Mouse (Mus musculus) cerebellum, adult 2 months (tissue): Measurements from ENCODE around the gene Wdr45. TPM values are rescaled to one million over a fixed set of nuclear protein-coding genes. Genes with fewer than 3 reads are reported as not detected.

Experiments
- DNase-seq, 2 experiments: peaks; one replicate each; pipeline ENCODE4 v3.0.0; 2021
- H3K27ac ChIP-seq: fragments of 200-500 bp; 2 replicates; pipeline ENCODE4 v1.5.1; 2012; ENCODE audit warnings: low read length, control low read depth, inconsistent platforms; ENCODE audit not compliant: insufficient read depth
- H3K27me3 ChIP-seq: fragments of 200-500 bp; 2 replicates; pipeline ENCODE4 v1.6.1; 2012; ENCODE audit warnings: inconsistent platforms, mild to moderate bottlenecking, low read length, moderate library complexity; ENCODE audit not compliant: control insufficient read depth, insufficient read depth
- H3K4me1 ChIP-seq: fragments of 200-500 bp; 2 replicates; pipeline ENCODE4 v1.6.1; 2011; ENCODE audit warnings: low read length; ENCODE audit not compliant: control insufficient read depth, insufficient read depth
- H3K4me3 ChIP-seq: fragments of 200-500 bp; replicated peaks from 2 replicates; pipeline ENCODE3; 2011; ENCODE audit warnings: mild to moderate bottlenecking, low read depth, low read length, control low read depth; ENCODE audit not compliant: insufficient read depth
- CTCF ChIP-seq: fragments of 200-500 bp; IDR thresholded peaks from 2 replicates; pipeline ENCODE4 v1.5.1; 2011; ENCODE audit warnings: low read depth, mild to moderate bottlenecking, control low read depth, low read length, moderate library complexity, borderline replicate concordance; ENCODE audit not compliant: insufficient read depth
- POLR2A ChIP-seq: fragments of 200-500 bp; IDR thresholded peaks from 2 replicates; pipeline ENCODE4 v1.6.1; 2011; ENCODE audit warnings: low read length, control low read depth, borderline replicate concordance; ENCODE audit not compliant: insufficient read depth
- WGBS: fragments of 180-500 bp; shearing (Covaris S2); methylation state at CpG from one replicate; pipeline ENCODE4 v1.1.7; 2018; 5-methylcytosine and 5-hydroxymethylcytosine counted together
- polyA plus RNA-seq: library from polyadenylated mRNA; depleted of rRNA; stranded (reverse); fragments of >200 nt; gene quantifications from 2 replicates; pipeline ENCODE4 v1.2.3, GENCODE M21; 2012

Wdr45 gene
- polyA plus RNA-seq, 1 experiment, result 81.8 TPM

GRCm38 (mm10) chrX:7762137-7762920 is 48.2 kb downstream of the Wdr45 start, which contains the start of gene Tfe3:
TSS of gene Tfe3 (plus strand) at chrX:7762560.
- no peak for TF ChIP-seq CTCF
- peak; percentile 61; the same call in 1 of the 2 replicates for TF ChIP-seq POLR2A
- Histone ChIP-seq H3K27ac (peak within 1 kb of the TSS; percentile 66), H3K27me3 (no peaks in the 10 kb centered on the region), H3K4me1 (peaks cover 5% of the 10 kb centered on the region; the same call in 1 of the 2 replicates), H3K4me3 (peak within 1 kb of the TSS; percentile 84)
- WGBS, result 8% methylated on average over 38 of the region's 38 CpGs
- DNase-seq, result peak; percentile 90 to 95

- WGBS, result 9% methylated on average over 21 of the region's 21 CpGs
- Histone ChIP-seq H3K4me1 (peaks cover 5% of the 10 kb centered on the region; the same call in 1 of the 2 replicates), H3K27ac (peak overlapping the region; percentile 66), H3K4me3 (peak overlapping the region; percentile 84), H3K27me3 (no peaks in the 10 kb centered on the region)
- no peak for DNase-seq
- TF ChIP-seq CTCF (no peak), POLR2A (no peak)
These were observed 48.7 kb downstream of the Wdr45 start for GRCm38 (mm10) chrX:7762921-7763197.

GRCm38 (mm10) chrX:7763631-7764393 is 49.7 kb downstream of the Wdr45 start:
- no peaks in the 10 kb centered on the region for H3K27me3 ChIP-seq
- H3K4me1 ChIP-seq, result peaks cover 5% of the 10 kb centered on the region; the same call in 1 of the 2 replicates
- TF ChIP-seq POLR2A, result no peak
- TF ChIP-seq CTCF, result no peak
- WGBS, result 5% methylated on average over 22 of the region's 22 CpGs
- no peak overlapping the region for H3K27ac ChIP-seq
- peak overlapping the region; percentile 84 for H3K4me3 ChIP-seq
- no peak for DNase-seq

- peaks cover 5% of the 10 kb centered on the region; the same call in 1 of the 2 replicates for H3K4me1 ChIP-seq
- no peaks in the 10 kb centered on the region for H3K27me3 ChIP-seq
- no peak for TF ChIP-seq CTCF
- no peak for TF ChIP-seq POLR2A
- DNase-seq, result no peak
- peak overlapping the region; percentile 84 for H3K4me3 ChIP-seq
- no peak overlapping the region for H3K27ac ChIP-seq
- whole genome bisulfite sequencing, result 15% methylated on average over 9 of the region's 9 CpGs
These were observed 50.6 kb downstream of the Wdr45 start for GRCm38 (mm10) chrX:7764657-7765280.

- no peak for DNase-seq
- WGBS, result 16% methylated on average over 13 of the region's 13 CpGs
- H3K4me3 ChIP-seq, result peak overlapping the region; percentile 32
- no peaks in the 10 kb centered on the region for H3K27me3 ChIP-seq
- TF ChIP-seq CTCF, result no peak
- TF ChIP-seq POLR2A, result no peak
- peaks cover 5% of the 10 kb centered on the region; the same call in 1 of the 2 replicates for H3K4me1 ChIP-seq
- H3K27ac ChIP-seq, result no peak overlapping the region
These were observed 51.1 kb downstream of the Wdr45 start for GRCm38 (mm10) chrX:7765281-7765670.

GRCm38 (mm10) chrX:7765764-7766163 is 51.6 kb downstream of the Wdr45 start:
- WGBS, result 12% methylated on average over 11 of the region's 11 CpGs
- H3K4me3 ChIP-seq, result peak overlapping the region; percentile 32
- H3K27ac ChIP-seq, result no peak overlapping the region
- H3K27me3 ChIP-seq, result no peaks in the 10 kb centered on the region
- H3K4me1 ChIP-seq, result peaks cover 5% of the 10 kb centered on the region; the same call in 1 of the 2 replicates
- no peak for DNase-seq
- no peak for TF ChIP-seq POLR2A
- no peak for TF ChIP-seq CTCF

GRCm38 (mm10) chrX:7769302-7770017 is 55.3 kb downstream of the Wdr45 start:
- WGBS, result 88% methylated on average over 7 of the region's 7 CpGs
- Histone ChIP-seq H3K27ac (no peak overlapping the region), H3K4me1 (peaks cover 5% of the 10 kb centered on the region; the same call in 1 of the 2 replicates), H3K27me3 (no peaks in the 10 kb centered on the region), H3K4me3 (no peak overlapping the region)
- DNase-seq, result no peak
- no peak for TF ChIP-seq POLR2A
- no peak for TF ChIP-seq CTCF
